Mouse (Mus musculus): ENCODE measurements around the gene Hist2h2be.

DNA sequence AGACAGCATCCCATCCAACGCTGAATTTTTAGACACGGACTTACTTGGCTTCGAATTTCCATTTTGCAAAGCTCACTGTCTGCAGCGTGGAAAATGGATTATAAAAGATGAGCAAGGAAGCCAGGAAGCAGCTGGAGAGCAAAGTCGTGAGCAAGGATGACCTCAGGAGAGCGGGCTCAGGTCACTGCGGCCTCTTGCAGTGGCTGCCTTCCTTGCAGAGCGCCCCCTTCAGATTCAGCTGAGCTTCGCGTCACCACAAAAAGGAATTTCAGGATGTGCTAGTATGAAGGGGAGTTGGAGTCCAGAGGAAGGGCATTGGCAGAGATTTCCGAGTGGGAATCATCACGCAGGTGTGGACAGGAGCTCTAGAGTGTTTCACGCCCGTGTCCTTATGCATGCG lies 11.7 kb upstream of the Hist2h2be start:
- TF ChIP-seq TAL1 (conservative IDR thresholded peaks at IDR 0.05; ENCODE audit: low read depth, low read length) (no peak), CTCF (IDR thresholded peaks at IDR 0.05; ENCODE audit: low read depth, low read length) (no peak), GATA1 (IDR thresholded peaks at IDR 0.05; ENCODE audit: borderline replicate concordance, low read length) (no peak), POLR2AphosphoS5 (IDR thresholded peaks at IDR 0.05; ENCODE audit: insufficient replicate concordance, low read depth, low read length) (no peak), GATA2 (IDR thresholded peaks at IDR 0.05; ENCODE audit: borderline replicate concordance, low read depth, low read length) (no peak)

Measured in G1E (cell line).